Mouse (Mus musculus) embryonic facial prominence, embryonic 13.5 days (tissue): ENCODE measurements around the gene Fam71f2. TPM values are rescaled to one million over a fixed set of nuclear protein-coding genes. Genes with fewer than 3 reads are reported as not detected.
A peak's percentile ranks its signal among the peaks of the same experiment; 100 is the strongest.

ENCODE experiments used
- ATAC-seq: fragments of 200-750 bp; cut with Nextera tagmentation; 2 replicates; pipeline ENCODE4 v1.8.0; 2017; ENCODE audit warnings: low read depth; ENCODE audit not compliant: insufficient number of reproducible peaks, insufficient read depth, low FRiP score, low TSS enrichment
- H3K27ac ChIP-seq: fragments of 300-500 bp; sonication (generic); 2 replicates; pipeline ENCODE4 v1.5.1; 2015; ENCODE audit warnings: moderate library complexity, mild to moderate bottlenecking, inconsistent platforms
- H3K27me3 ChIP-seq: fragments of 300-500 bp; sonication (generic); 2 replicates; pipeline ENCODE4 v1.6.1; 2015; ENCODE audit warnings: mild to moderate bottlenecking, inconsistent platforms
- H3K36me3 ChIP-seq: fragments of 300-500 bp; sonication (generic); 2 replicates; pipeline ENCODE4 v1.6.1; 2015; ENCODE audit warnings: mild to moderate bottlenecking, inconsistent platforms
- H3K4me1 ChIP-seq: fragments of 300-500 bp; sonication (generic); 2 replicates; pipeline ENCODE4 v1.6.1; 2015; ENCODE audit warnings: inconsistent platforms
- H3K4me2 ChIP-seq: fragments of 300-500 bp; sonication (generic); 2 replicates; pipeline ENCODE4 v1.6.1; 2015; ENCODE audit warnings: moderate library complexity, mild to moderate bottlenecking, inconsistent platforms
- H3K4me3 ChIP-seq: fragments of 300-500 bp; sonication (generic); 2 replicates; pipeline ENCODE4 v1.5.1; 2015; ENCODE audit warnings: mild to moderate bottlenecking, inconsistent platforms
- H3K9ac ChIP-seq: fragments of 300-500 bp; sonication (generic); 2 replicates; pipeline ENCODE4 v1.6.1; 2015; ENCODE audit warnings: mild to moderate bottlenecking, inconsistent platforms
- H3K9me3 ChIP-seq: fragments of 300-500 bp; sonication (generic); 2 replicates; pipeline ENCODE4 v1.6.1; 2016; ENCODE audit warnings: inconsistent platforms
- WGBS: fragments of 180-500 bp; shearing (Covaris S2); methylation state at CpG from one replicate; pipeline ENCODE4 v1.1.7; 2015; ENCODE audit warnings: mixed read lengths; 5-methylcytosine and 5-hydroxymethylcytosine counted together
- polyA plus RNA-seq: library from polyadenylated mRNA; unstranded; fragments of >200 nt; fragmentation: Nextera tagmentation; extraction: Ambion mirVana; gene quantifications from 2 replicates; pipeline ENCODE4 v1.2.1, GENCODE M21; 2015

The Fam71f2 gene
- polyA plus RNA-seq, 1 experiment from 2014 or later = 0.55 TPM

- Histone ChIP-seq H3K4me2 (no peak overlapping the region), H3K27ac (no peak overlapping the region), H3K27me3 (no peaks in the 10 kb centered on the region), H3K9ac (no peak overlapping the region), H3K4me3 (no peak overlapping the region), H3K36me3 (no peaks in the 10 kb centered on the region), H3K9me3 (no peaks in the 10 kb centered on the region), H3K4me1 (no peaks in the 10 kb centered on the region)
- ATAC-seq = no peak
- 38% methylated on average over 4 of the region's 4 CpGs for WGBS
Measured at GRCm38 (mm10) chr6:29247072-29247471, 32.3 kb upstream of the Fam71f2 start.

DNA sequence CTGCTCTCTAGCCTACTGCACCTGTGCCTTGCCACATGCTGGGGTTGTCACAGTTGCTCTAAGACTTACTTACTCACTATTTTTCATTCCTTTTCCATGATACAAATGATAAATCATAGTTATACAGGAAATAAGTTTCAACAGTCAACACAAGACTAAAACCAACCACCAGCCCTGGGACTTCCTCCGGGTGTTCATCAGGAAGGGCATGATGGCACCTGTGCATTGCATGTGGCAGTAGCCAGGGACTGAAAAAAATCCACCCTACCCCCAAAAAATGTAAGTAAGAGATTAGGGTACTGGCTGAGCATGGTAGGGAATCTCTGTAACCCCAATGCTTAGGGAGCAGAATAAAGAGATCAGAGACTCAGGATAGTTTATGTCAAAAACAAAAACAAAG lies 20.0 kb upstream of the Fam71f2 start:
- ATAC-seq = no peak
- Histone ChIP-seq H3K4me3 (no peak overlapping the region), H3K4me2 (no peak overlapping the region), H3K36me3 (no peaks in the 10 kb centered on the region), H3K4me1 (peaks cover 9% of the 10 kb centered on the region), H3K9me3 (no peaks in the 10 kb centered on the region), H3K27ac (no peak overlapping the region), H3K27me3 (0 out of 2 replicates have a peak, but pooled peaks cover 2% of the 10 kb centered on the region), H3K9ac (no peak overlapping the region)
- 77% methylated on average over 1 of the region's 1 CpGs for WGBS

- H3K9me3 ChIP-seq = no peaks in the 10 kb centered on the region
- H3K36me3 ChIP-seq = no peaks in the 10 kb centered on the region
- no peak for ATAC-seq
- no peaks in the 10 kb centered on the region for H3K4me1 ChIP-seq
- H3K9ac ChIP-seq = no peak overlapping the region
- no peak overlapping the region for H3K4me2 ChIP-seq
- WGBS = 81% methylated on average over 5 of the region's 5 CpGs
- H3K27me3 ChIP-seq = 0 out of 2 replicates have a peak, but pooled peaks cover 2% of the 10 kb centered on the region
- no peak overlapping the region for H3K4me3 ChIP-seq
- no peak overlapping the region for H3K27ac ChIP-seq
Measured at GRCm38 (mm10) chr6:29261831-29262230, 17.6 kb upstream of the Fam71f2 start.

DNA sequence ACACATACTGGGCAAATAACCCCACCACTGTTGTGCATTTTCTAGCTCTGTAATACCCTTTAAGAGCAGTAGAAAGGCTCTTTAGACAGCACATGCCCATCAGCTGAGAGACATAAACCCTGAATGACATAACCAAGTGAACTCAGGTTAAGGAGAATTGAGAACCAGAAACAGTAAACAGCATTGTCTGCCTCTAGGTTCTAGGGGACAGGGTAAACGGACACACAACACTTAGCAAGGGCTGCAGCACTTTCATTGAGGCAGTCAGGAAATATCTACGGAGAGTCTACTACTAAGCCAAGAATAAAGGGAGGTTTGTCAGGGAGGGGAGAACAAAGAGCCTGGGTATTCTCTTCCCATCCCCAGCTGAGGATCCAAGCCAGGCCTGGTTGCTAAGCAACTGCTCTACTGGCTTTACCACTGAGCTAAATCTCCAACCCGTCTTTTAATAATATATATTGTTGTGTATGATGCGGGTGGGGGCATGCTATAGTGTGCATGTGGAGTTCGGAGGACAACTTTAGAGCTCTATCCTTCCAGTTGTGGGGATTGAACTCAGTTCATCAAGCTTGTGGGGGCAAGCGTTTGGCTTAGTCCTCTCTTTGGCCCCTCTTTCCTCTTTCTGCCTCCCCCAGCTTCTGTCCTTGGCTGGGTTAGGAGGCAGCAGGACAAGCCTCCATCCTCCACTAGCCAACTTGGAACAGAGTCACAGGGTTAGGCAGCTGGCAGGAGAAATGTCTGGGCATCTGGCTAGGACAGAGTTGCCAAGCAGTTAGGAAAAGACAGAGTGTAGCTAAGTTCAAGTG lies 15.5 kb upstream of the Fam71f2 start:
- H3K4me2 ChIP-seq = no peak overlapping the region
- H3K27me3 ChIP-seq = 0 out of 2 replicates have a peak, but pooled peaks cover 2% of the 10 kb centered on the region
- H3K9ac ChIP-seq = no peak overlapping the region
- H3K4me1 ChIP-seq = no peaks in the 10 kb centered on the region
- no peak for ATAC-seq
- H3K27ac ChIP-seq = no peak overlapping the region
- no peaks in the 10 kb centered on the region for H3K9me3 ChIP-seq
- no peak overlapping the region for H3K4me3 ChIP-seq
- H3K36me3 ChIP-seq = no peaks in the 10 kb centered on the region
- WGBS = 57% methylated on average over 6 of the region's 6 CpGs

DNA sequence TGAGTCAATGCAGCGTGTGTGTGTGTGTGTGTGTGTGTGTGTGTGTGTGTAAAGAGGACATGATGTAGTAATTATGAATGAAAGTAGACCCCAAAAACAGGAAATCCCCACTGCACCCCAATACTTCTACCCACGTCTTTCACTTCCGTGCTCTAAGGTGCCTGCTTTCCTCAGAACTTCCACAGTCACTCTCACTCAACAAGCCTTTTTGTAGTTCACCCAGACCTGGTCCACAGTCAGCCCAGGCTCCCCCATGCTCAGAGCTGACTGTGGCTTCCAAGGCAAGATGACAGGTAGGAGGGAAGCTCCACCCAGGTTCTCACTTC lies 15.0 kb upstream of the Fam71f2 start:
- Histone ChIP-seq H3K4me3 (no peak overlapping the region), H3K27ac (no peak overlapping the region), H3K9ac (no peak overlapping the region), H3K27me3 (0 out of 2 replicates have a peak, but pooled peaks cover 2% of the 10 kb centered on the region), H3K4me1 (no peaks in the 10 kb centered on the region), H3K36me3 (no peaks in the 10 kb centered on the region), H3K4me2 (no peak overlapping the region), H3K9me3 (no peaks in the 10 kb centered on the region)
- WGBS = 81% methylated on average over 3 of the region's 3 CpGs
- no peak for ATAC-seq

DNA sequence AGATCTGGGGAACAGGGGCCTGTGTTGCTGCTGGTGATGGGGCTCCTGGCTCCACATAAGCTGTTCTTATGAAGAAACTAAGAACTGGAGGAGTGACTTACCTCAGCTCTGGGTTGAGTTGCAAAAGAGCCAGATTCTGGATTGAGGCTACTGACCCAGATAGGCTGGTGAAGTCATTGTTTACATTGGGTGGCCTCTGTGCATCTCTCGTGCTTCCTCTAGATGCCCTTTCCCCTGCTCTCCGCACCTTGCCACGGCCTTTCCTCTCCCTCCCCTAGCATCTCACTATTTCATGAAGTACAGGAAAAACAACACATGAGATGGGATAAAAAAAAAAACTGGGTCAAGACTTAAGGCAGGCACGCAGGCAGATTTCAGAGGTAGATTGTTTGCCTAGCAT lies 12.5 kb upstream of the Fam71f2 start:
- Histone ChIP-seq H3K4me1 (peaks cover 5% of the 10 kb centered on the region; the same call in 1 of the 2 replicates), H3K36me3 (no peaks in the 10 kb centered on the region), H3K27me3 (0 out of 2 replicates have a peak, but pooled peaks cover 4% of the 10 kb centered on the region), H3K4me2 (no peak overlapping the region), H3K9me3 (no peaks in the 10 kb centered on the region), H3K4me3 (no peak overlapping the region), H3K27ac (no peak overlapping the region), H3K9ac (no peak overlapping the region)
- WGBS = 61% methylated on average over 4 of the region's 4 CpGs
- no peak for ATAC-seq

DNA sequence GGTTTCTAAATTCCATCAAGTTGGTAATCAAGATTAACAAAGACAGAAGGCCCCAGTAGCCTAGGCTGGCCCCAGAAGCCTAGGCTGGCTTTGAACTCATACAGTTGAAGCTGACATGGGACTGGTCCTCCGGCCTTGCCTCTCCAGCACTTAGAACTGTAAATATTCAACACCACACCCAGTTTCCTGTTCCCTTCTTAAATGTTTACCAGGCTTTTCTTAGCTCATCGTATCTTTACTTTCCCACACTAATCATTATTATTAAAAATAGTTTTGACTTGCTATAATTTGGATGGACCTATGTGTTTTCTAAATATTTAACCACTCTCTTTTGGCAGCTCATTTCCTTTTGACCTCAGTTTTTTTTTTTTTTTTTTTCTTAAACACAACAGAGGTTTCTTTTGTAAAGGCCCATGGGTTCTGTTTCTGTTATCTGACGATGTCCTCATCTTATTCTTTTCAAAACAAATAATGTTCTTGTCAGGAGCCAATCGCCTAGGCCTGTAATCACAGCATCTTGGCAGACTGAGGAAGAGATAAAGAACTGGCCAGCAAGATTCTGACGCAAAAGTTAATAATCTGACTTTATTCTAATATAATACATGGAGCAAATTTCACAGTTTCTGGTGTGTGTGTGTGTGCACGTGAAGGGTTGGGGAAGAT lies 10.3 kb upstream of the Fam71f2 start:
- Histone ChIP-seq H3K27ac (no peak overlapping the region), H3K4me3 (no peak overlapping the region), H3K27me3 (0 out of 2 replicates have a peak, but pooled peaks cover 4% of the 10 kb centered on the region), H3K9ac (no peak overlapping the region), H3K4me1 (peaks cover 16% of the 10 kb centered on the region), H3K9me3 (no peaks in the 10 kb centered on the region), H3K4me2 (no peak overlapping the region), H3K36me3 (no peaks in the 10 kb centered on the region)
- 74% methylated on average over 6 of the region's 6 CpGs for WGBS
- ATAC-seq = no peak

DNA sequence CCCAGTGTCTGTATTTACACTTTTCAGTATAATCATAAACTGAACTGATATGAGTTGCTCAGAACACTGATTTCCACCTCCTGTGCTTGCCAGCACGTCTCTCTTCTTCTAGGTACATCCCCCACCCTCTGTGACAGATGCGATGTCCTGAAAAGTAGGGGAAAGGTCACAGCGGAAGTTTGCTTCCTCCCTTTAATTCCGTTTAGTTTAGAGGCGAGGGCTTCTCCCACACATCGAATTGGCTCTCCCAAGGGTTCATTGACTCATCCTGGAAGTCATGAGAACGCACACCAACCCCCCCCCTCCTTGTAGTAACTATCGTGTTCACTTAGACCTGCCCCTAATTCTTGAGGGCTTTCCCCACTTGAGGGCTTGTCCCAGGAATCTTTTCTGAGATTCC lies 8.4 kb upstream of the Fam71f2 start:
- 9% methylated on average over 8 of the region's 8 CpGs for WGBS
- no peak overlapping the region for H3K9ac ChIP-seq

GRCm38 (mm10) chr6:29272312-29273072 lies 6.9 kb upstream of the Fam71f2 start, which contains the start of gene Hilpda:
Gene Hilpda, plus strand, starts transcription at chr6:29272488.
- peaks cover 18% of the 10 kb centered on the region for H3K4me1 ChIP-seq
- H3K4me3 ChIP-seq = peak within 1 kb of the TSS; percentile 65
- peak within 1 kb of the TSS; percentile 61 for H3K4me2 ChIP-seq
- H3K9ac ChIP-seq = peak within 1 kb of the TSS; percentile 82
- H3K27ac ChIP-seq = peak within 1 kb of the TSS; percentile 64
- peak; percentile 95 for ATAC-seq
- no peaks in the 10 kb centered on the region for H3K9me3 ChIP-seq
- H3K27me3 ChIP-seq = 0 out of 2 replicates have a peak, but pooled peaks cover 4% of the 10 kb centered on the region
- peaks cover 15% of the 10 kb centered on the region for H3K36me3 ChIP-seq
- under 1% methylated on average over 46 of the region's 46 CpGs for WGBS

More for the DNA sequence above, 8.4 kb upstream of the Fam71f2 start:
- H3K4me1 ChIP-seq = peaks cover 18% of the 10 kb centered on the region
- H3K4me3 ChIP-seq = no peak overlapping the region
- no peak overlapping the region for H3K27ac ChIP-seq
- H3K36me3 ChIP-seq = peaks cover 15% of the 10 kb centered on the region
- H3K9me3 ChIP-seq = no peaks in the 10 kb centered on the region
- no peak overlapping the region for H3K4me2 ChIP-seq
- 0 out of 2 replicates have a peak, but pooled peaks cover 4% of the 10 kb centered on the region for H3K27me3 ChIP-seq
- ATAC-seq = no peak

GRCm38 (mm10) chr6:29276746-29277145 lies 2.6 kb upstream of the Fam71f2 start:
- peaks cover 12% of the 10 kb centered on the region; the same call in 1 of the 2 replicates for H3K4me1 ChIP-seq
- WGBS = 93% methylated on average over 5 of the region's 5 CpGs
- no peaks in the 10 kb centered on the region for H3K9me3 ChIP-seq
- H3K36me3 ChIP-seq = peaks cover 15% of the 10 kb centered on the region
- peak overlapping the region; percentile 28; the same call in 1 of the 2 replicates for H3K9ac ChIP-seq
- no peak overlapping the region for H3K4me3 ChIP-seq
- ATAC-seq = no peak
- H3K4me2 ChIP-seq = no peak overlapping the region
- no peak overlapping the region for H3K27ac ChIP-seq
- no peaks in the 10 kb centered on the region for H3K27me3 ChIP-seq

DNA sequence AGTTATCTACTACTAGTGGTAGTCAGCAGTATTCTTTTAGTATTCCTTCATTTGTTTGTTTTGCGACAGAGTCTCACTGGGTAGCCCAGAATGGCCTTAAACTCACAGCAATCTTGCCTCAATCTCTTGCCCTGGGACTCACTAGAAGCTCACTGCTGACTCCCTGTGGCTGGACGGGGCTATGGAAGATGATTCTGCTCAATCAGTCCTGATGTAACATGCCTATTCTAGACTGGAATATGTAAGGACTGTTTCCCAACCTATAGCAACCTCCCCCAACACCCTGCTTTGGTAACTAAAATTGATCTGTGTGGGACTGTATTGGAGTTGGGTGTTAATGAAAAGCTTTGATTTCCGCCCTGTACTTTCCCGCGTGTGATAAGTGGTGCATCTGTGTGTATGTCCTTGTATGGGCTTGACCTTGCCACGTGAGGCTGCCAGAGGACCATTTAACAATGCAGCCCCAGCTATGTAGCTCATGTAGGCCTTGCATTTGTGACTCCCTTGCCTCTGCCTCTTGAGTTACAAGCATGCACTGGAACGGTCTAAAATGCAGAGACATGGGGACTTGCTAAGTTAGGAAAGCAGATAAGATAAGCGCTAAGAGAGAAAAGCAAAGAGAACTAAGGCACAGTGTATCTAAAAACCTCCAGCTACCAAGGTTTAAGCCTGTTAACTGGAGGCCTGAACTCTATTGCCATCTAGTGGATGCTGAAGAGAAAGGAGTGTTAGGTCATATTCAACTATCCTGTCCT lies 703 bp upstream of the Fam71f2 start:
- H3K4me3 ChIP-seq = no peak overlapping the region
- H3K9me3 ChIP-seq = no peaks in the 10 kb centered on the region
- no peak overlapping the region for H3K27ac ChIP-seq
- 0 out of 2 replicates have a peak, but pooled peaks have one; percentile 15 for ATAC-seq
- H3K36me3 ChIP-seq = peaks cover 15% of the 10 kb centered on the region
- H3K4me2 ChIP-seq = no peak overlapping the region
- H3K4me1 ChIP-seq = peaks cover 6% of the 10 kb centered on the region; the same call in 1 of the 2 replicates
- H3K27me3 ChIP-seq = no peaks in the 10 kb centered on the region
- WGBS = 30% methylated on average over 8 of the region's 8 CpGs
- H3K9ac ChIP-seq = no peak overlapping the region
